Mouse (Mus musculus): ENCODE data around the gene Snap25.

DNA sequence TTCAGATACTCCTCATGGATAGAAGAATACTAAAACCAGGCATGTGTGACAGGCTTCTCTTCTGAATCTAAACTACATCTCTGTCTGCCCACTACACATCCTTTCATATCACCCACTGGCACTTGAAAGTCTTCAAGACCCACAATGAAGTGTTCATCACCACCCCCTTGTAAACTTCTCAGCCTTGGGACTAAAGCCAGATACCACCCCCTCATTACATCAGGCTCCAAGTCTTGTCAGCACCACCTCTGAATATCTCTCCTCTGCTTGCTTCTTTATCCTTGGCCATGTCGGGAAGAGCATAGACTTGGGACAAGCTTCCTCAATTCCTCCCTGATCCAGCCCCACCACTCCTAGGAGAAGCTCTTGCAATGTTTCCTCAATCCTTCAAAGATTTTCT, 83.3 kb downstream of the Snap25 start:
- TF ChIP-seq CTCF (IDR thresholded peaks at IDR 0.05; ENCODE audit: control insufficient read depth, insufficient read depth, insufficient replicate concordance, low read depth, low read length) (no peak), POLR2A (IDR thresholded peaks at IDR 0.05; ENCODE audit: control insufficient read depth, low read depth, low read length) (no peak)

All from testis, adult 2 months (tissue).